18 mouse cellular contexts compared by ENCODE assay signal in genomic region chr10:120423256-120423655, GRCm38 (mm10). TPM values are rescaled to one million over a fixed set of nuclear protein-coding genes. Genes with fewer than 3 reads are reported as not detected.
DNase-seq lines count a peak whose midpoint lies in the region; ATAC-seq and TF ChIP-seq lines count a peak whose summit lies in the region.
"Had no signal": no experiment of that assay in that cellular context is flagged by ENCODE, and none has a peak within 500 bp of the region (broad histone marks: within the 10 kb centered on the region; RNA-seq: fewer than 3 reads in every experiment).

No protein-coding gene starts in this region.

- H3K27me3 ChIP-seq in heart, embryonic 10.5 days (ENCODE audit: insufficient read depth, poor library complexity, severe bottlenecking) = no peaks in the 10 kb centered on the region
- no peaks in the 10 kb centered on the region for H3K27me3 ChIP-seq in heart, adult 2 months (ENCODE audit: control insufficient read depth, insufficient read depth, low read length)
- H3K27me3 ChIP-seq in kidney, embryonic 16.5 days (ENCODE audit: insufficient read depth, low read length) = no peaks in the 10 kb centered on the region
- no peaks in the 10 kb centered on the region for H3K27me3 ChIP-seq in limb, embryonic 11.5 days (ENCODE audit: control insufficient read depth, insufficient read depth, low read length)

- DNase-seq in heart, embryonic 10.5 days (ENCODE audit: low spot score) = no peak
- no peak for DNase-seq in heart, adult 2 months
- DNase-seq in kidney, postnatal 10 days = no peak
- DNase-seq in limb, embryonic 11.5 days (ENCODE audit: low spot score) = no peak
- DNase-seq: adrenal gland, postnatal 36 days; cerebellum, adult 9-11 months; embryo, embryonic 11 days; gastrocnemius, postnatal 36 days; kidney, postnatal 25 days; right cerebral cortex, postnatal 14 days; thymus, adult 18-20 months had no signal

- H3K79me2 ChIP-seq in heart, adult 2 months (replicated peaks; ENCODE audit: control insufficient read depth, insufficient read depth, low read length) = no peaks in the 10 kb centered on the region

- H3K9me3 ChIP-seq in heart, embryonic 10.5 days = no peaks in the 10 kb centered on the region
- H3K9me3 ChIP-seq in kidney, embryonic 16.5 days (ENCODE audit: low read length) = no peaks in the 10 kb centered on the region
- H3K9me3 ChIP-seq in limb, embryonic 11.5 days (ENCODE audit: control insufficient read depth, low read length) = no peaks in the 10 kb centered on the region
- H3K9me3 ChIP-seq: hindbrain, embryonic 10.5 days had no signal

- 85% methylated on average over 7 of the region's 7 CpGs for WGBS in heart, embryonic 10.5 days
- 87% methylated on average over 7 of the region's 7 CpGs for WGBS in heart, adult 2 months
- WGBS in kidney, embryonic 16.5 days = 44% methylated on average over 7 of the region's 7 CpGs
- 73% methylated on average over 7 of the region's 7 CpGs for WGBS in limb, embryonic 11.5 days

- H3K4me2 ChIP-seq in kidney, embryonic 16.5 days (replicated peaks; ENCODE audit: low read depth, low read length) = no peak overlapping the region
- H3K4me2 ChIP-seq in limb, embryonic 11.5 days (ENCODE audit: low read depth, severe bottlenecking) = no peak overlapping the region
- H3K4me2 ChIP-seq: midbrain, embryonic 11.5 days had no signal

- no peak overlapping the region for H3K9ac ChIP-seq in heart, adult 2 months (ENCODE audit: low read depth, low read length)
- no peak overlapping the region; the same call in 1 of the 2 replicates for H3K9ac ChIP-seq in kidney, embryonic 16.5 days (replicated peaks; ENCODE audit: low read length)
- H3K9ac ChIP-seq in limb, embryonic 11.5 days (ENCODE audit: low read length) = no peak overlapping the region

- TF ChIP-seq POLR2A in heart, adult 2 months (IDR thresholded peaks at IDR 0.05; ENCODE audit: insufficient read depth, low read depth, low read length) = no peak
- no peak for TF ChIP-seq POLR2A in bone marrow macrophage, adult 2 months (IDR thresholded peaks at IDR 0.05; ENCODE audit: borderline replicate concordance, low read depth, low read length)

- no peak overlapping the region for H3K4me3 ChIP-seq in heart, embryonic 10.5 days
- H3K4me3 ChIP-seq in heart, adult 2 months = no peak overlapping the region
- no peak overlapping the region for H3K4me3 ChIP-seq in kidney, embryonic 16.5 days (ENCODE audit: low read length)
- H3K4me3 ChIP-seq in bone marrow macrophage, adult 2 months (ENCODE audit: insufficient read depth, low read length) = no peak overlapping the region
- H3K4me3 ChIP-seq in limb, embryonic 11.5 days (ENCODE audit: low read depth, low read length) = no peak overlapping the region
- H3K4me3 ChIP-seq: hindbrain, embryonic 10.5 days had no signal

- H3K27ac ChIP-seq in heart, embryonic 10.5 days = peak overlapping the region; percentile 85; the same call in 1 of the 2 replicates
- no peak overlapping the region for H3K27ac ChIP-seq in heart, adult 2 months
- peak overlapping the region; percentile 47; the same call in 1 of the 2 replicates for H3K27ac ChIP-seq in kidney, embryonic 16.5 days (ENCODE audit: low read length)
- H3K27ac ChIP-seq in bone marrow macrophage, adult 2 months (ENCODE audit: insufficient read depth, low read depth, low read length) = peak overlapping the region; percentile 84
- 0 out of 2 replicates have a peak overlapping the region, but pooled peaks have one; percentile 18 for H3K27ac ChIP-seq in limb, embryonic 11.5 days (replicated peaks; ENCODE audit: low read depth, low read length)
- H3K27ac ChIP-seq: hindbrain, embryonic 10.5 days had no signal

- ATAC-seq in kidney, embryonic 16.5 days (ENCODE audit: low FRiP score, low TSS enrichment) = no peak
- no peak for ATAC-seq in limb, embryonic 11.5 days (ENCODE audit: insufficient number of reproducible peaks, low FRiP score, low TSS enrichment, low read depth)
- no peak for ATAC-seq in monocyte, adult 5-6 weeks (replicated peaks; ENCODE audit: insufficient number of reproducible peaks, low FRiP score, low TSS enrichment, poor library complexity, severe bottlenecking)
- ATAC-seq in frontal cortex, adult (ENCODE audit: low TSS enrichment) = no peak
- ATAC-seq: activated CD4-positive, CD25-positive, alpha-beta regulatory T cell, adult 4 months had no signal

- no peak for TF ChIP-seq CTCF in heart, adult 2 months (IDR thresholded peaks at IDR 0.05)
- no peak for TF ChIP-seq CTCF in bone marrow macrophage, adult 2 months (IDR thresholded peaks at IDR 0.05; ENCODE audit: low read depth, low read length)

- H3K4me1 ChIP-seq in heart, embryonic 10.5 days = peaks cover 79% of the 10 kb centered on the region
- H3K4me1 ChIP-seq in heart, adult 2 months (ENCODE audit: control insufficient read depth, insufficient read depth, low read length) = no peaks in the 10 kb centered on the region; the same call in 1 of the 2 replicates
- peaks cover 79% of the 10 kb centered on the region for H3K4me1 ChIP-seq in kidney, embryonic 16.5 days (ENCODE audit: insufficient read depth, low read length)
- H3K4me1 ChIP-seq in bone marrow macrophage, adult 2 months (ENCODE audit: control insufficient read depth, insufficient read depth, low read length) = peaks cover 50% of the 10 kb centered on the region
- H3K4me1 ChIP-seq in limb, embryonic 11.5 days (ENCODE audit: control insufficient read depth, insufficient read depth, low read length) = peaks cover 60% of the 10 kb centered on the region

- TF ChIP-seq EP300 in heart, adult 2 months (IDR thresholded peaks at IDR 0.05; ENCODE audit: insufficient read depth, low read depth, low read length) = no peak

- intact Hi-C loops in heart, adult 2 months (cut with DNase I) = loop anchor here (2.0 to 5.0 kb wide), 2 partner anchors 49 to 214 kb away; no protein-coding TSS in a partner anchor

- H3K36me3 ChIP-seq in heart, embryonic 10.5 days = peaks cover 14% of the 10 kb centered on the region; the same call in 1 of the 2 replicates
- H3K36me3 ChIP-seq in heart, adult 2 months (ENCODE audit: control insufficient read depth, insufficient read depth, low read length) = no peaks in the 10 kb centered on the region
- H3K36me3 ChIP-seq in kidney, embryonic 16.5 days (ENCODE audit: insufficient read depth, low read length) = no peaks in the 10 kb centered on the region
- peaks cover 6% of the 10 kb centered on the region; the same call in 1 of the 2 replicates for H3K36me3 ChIP-seq in limb, embryonic 11.5 days (ENCODE audit: control insufficient read depth, insufficient read depth, low read length)

RNA-seq across cellular contexts. Expression of gene Hmga2, which starts 53.0 kb away (rescaled TPM):
- polyA plus RNA-seq in heart, embryonic 10.5 days (2016; fragmentation: Nextera tagmentation; extraction: Ambion mirVana) = 33.2 and 82.1 TPM in 2 replicates
- total RNA-seq in heart, adult 2 months (2021) = not detected
- not detected in 2 replicates for polyA plus RNA-seq in heart, adult 2 months (2012; rRNA removed)
- 15.4 and 21.2 TPM in 2 replicates for polyA plus RNA-seq in kidney, embryonic 16.5 days (2015; fragmentation: Nextera tagmentation; extraction: Ambion mirVana)
- 1.8 and 2.7 TPM in 2 replicates for polyA plus RNA-seq in bone marrow macrophage, adult 2 months (2012; ENCODE audit: insufficient read depth, insufficient read length, missing spikeins)
- 179 and 195 TPM in 2 replicates for polyA plus RNA-seq in limb, embryonic 11.5 days (2014; fragmentation: Nextera tagmentation; extraction: Ambion mirVana)
- total RNA-seq in monocyte, adult 5-6 weeks (2017) = not detected in 3 replicates
- total RNA-seq: gastrocnemius, postnatal 36 days had no signal
